Mouse (Mus musculus) neural tube, embryonic 13.5 days (tissue): ENCODE data around the gene Rpusd2. TPM values are rescaled to one million over a fixed set of nuclear protein-coding genes. Genes with fewer than 3 reads are reported as not detected.
"Not testable (repeated sequence)": the region's sequence is repeated elsewhere in the genome, so short reads cannot be mapped to it uniquely, and the experiment has no call there.

Experiments used
- ATAC-seq: fragments of 200-750 bp; cut with Nextera tagmentation; 2 replicates; pipeline ENCODE4 v1.8.0; 2017; ENCODE audit warnings: low read depth, mild to moderate bottlenecking, moderate TSS enrichment, moderate library complexity
- H3K27ac ChIP-seq: fragments of 300-500 bp; sonication (generic); replicated peaks from 2 replicates; pipeline ENCODE4 v1.5.1; 2015; ENCODE audit warnings: moderate library complexity, mild to moderate bottlenecking, inconsistent platforms
- H3K27me3 ChIP-seq: fragments of 300-500 bp; sonication (generic); 2 replicates; pipeline ENCODE4 v1.6.1; 2015; ENCODE audit warnings: mild to moderate bottlenecking, inconsistent platforms
- H3K36me3 ChIP-seq: fragments of 300-500 bp; sonication (generic); 2 replicates; pipeline ENCODE4 v1.6.1; 2015; ENCODE audit warnings: mild to moderate bottlenecking, inconsistent platforms
- H3K4me1 ChIP-seq: fragments of 300-500 bp; sonication (generic); replicated peaks from 2 replicates; pipeline ENCODE4 v1.6.1; 2015; ENCODE audit warnings: inconsistent platforms
- H3K4me2 ChIP-seq: fragments of 300-500 bp; sonication (generic); 2 replicates; pipeline ENCODE4 v1.6.1; 2015; ENCODE audit warnings: inconsistent platforms, mild to moderate bottlenecking, moderate library complexity
- H3K4me3 ChIP-seq: fragments of 300-500 bp; sonication (generic); 2 replicates; pipeline ENCODE4 v1.5.1; 2015; ENCODE audit warnings: mild to moderate bottlenecking, inconsistent platforms
- H3K9ac ChIP-seq: fragments of 300-500 bp; sonication (generic); 2 replicates; pipeline ENCODE4 v1.6.1; 2015; ENCODE audit warnings: moderate library complexity, mild to moderate bottlenecking, inconsistent platforms
- H3K9me3 ChIP-seq: fragments of 300-500 bp; sonication (generic); 2 replicates; pipeline ENCODE4 v1.6.1; 2016; ENCODE audit warnings: inconsistent platforms
- WGBS: fragments of 180-500 bp; shearing (Covaris S2); methylation state at CpG from one replicate; pipeline ENCODE4 v1.1.7; 2015; 5-methylcytosine and 5-hydroxymethylcytosine counted together
- polyA plus RNA-seq: library from polyadenylated mRNA; unstranded; fragments of >200 nt; fragmentation: Nextera tagmentation; extraction: Ambion mirVana; gene quantifications from 2 replicates; pipeline ENCODE4 v1.2.1, GENCODE M21; 2015

Rpusd2 gene
- 4.2 and 5.9 TPM in 2 replicates for polyA plus RNA-seq

DNA sequence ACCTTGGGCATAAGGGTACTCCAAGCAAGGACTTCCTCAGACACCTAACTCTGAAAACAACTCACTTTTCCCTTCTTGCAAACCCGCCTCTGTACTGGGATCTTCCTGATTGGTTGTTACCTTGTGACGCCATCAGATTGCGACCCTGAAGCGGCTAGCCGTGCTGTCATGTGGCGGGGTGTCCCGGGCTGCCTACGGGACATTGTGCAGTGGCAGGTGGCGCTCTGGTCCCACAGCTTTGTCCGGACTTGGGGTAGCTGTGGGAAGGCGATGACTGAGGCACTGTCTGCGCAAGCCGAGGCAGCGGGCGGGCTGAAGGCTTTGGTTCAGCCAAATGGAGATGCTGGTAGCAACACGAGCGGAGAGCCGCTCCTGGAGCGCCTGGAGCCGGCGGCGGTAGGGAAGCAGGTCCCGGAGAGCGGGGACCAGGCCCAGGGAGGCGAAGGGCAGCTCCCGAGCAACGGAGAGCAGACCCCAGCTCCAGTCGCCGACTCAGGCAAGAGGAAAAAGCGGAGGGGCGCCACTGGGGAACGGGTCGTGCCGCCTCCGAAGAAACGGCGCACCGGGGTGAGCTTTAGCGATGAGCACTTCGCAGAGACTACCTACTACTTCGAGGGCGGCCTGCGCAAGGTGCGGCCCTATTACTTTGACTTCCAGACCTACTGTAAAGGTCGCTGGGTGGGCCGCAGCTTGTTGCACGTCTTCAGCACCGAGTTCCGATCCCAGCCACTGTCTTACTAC is at the start of gene Rpusd2:
Gene Rpusd2 (plus strand): TSS at position 135 of the 741 bp plus-strand sequence.
- peak within 1 kb of the TSS; percentile 86 for H3K9ac ChIP-seq
- H3K27ac ChIP-seq, result peak within 1 kb of the TSS; percentile 92
- peaks cover 4% of the 10 kb centered on the region; the same call in 1 of the 2 replicates for H3K27me3 ChIP-seq
- peaks cover 28% of the 10 kb centered on the region for H3K36me3 ChIP-seq
- peaks cover 15% of the 10 kb centered on the region for H3K4me1 ChIP-seq
- no peaks in the 10 kb centered on the region for H3K9me3 ChIP-seq
- H3K4me2 ChIP-seq, result peak within 1 kb of the TSS; percentile 75
- peak; percentile 98 for ATAC-seq
- peak within 1 kb of the TSS; percentile 78 for H3K4me3 ChIP-seq
- under 1% methylated on average over 49 of the region's 49 CpGs for WGBS

DNA sequence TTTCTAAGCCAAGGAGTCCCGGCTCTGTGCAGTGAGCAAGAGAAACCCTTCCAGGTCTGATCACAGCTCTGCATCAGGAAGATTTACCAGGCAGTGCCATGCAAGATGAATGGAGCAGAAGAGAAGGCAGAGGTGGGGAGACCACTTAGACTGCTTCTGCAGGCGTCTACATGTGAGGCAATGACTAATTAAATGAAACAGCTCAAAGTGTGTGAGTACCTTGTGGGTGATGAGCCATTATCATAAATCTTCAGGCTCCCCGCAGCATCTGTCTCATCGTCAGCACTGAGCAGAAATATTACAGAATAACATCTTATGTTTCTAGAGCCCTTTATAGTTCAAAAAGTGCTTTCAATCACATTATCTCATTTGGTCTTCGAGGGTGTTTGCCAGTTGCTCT is 39.1 kb upstream of the Rpusd2 start:
- peak overlapping the region; percentile 84 for H3K27ac ChIP-seq
- 0 out of 2 replicates have a peak, but pooled peaks cover 2% of the 10 kb centered on the region for H3K9me3 ChIP-seq
- no peak overlapping the region for H3K4me2 ChIP-seq
- no peak overlapping the region for H3K4me3 ChIP-seq
- H3K36me3 ChIP-seq, result no peaks in the 10 kb centered on the region
- WGBS, result 40% methylated on average over 5 of the region's 5 CpGs
- H3K27me3 ChIP-seq, result peaks cover 9% of the 10 kb centered on the region; the same call in 1 of the 2 replicates
- peaks cover 37% of the 10 kb centered on the region for H3K4me1 ChIP-seq
- no peak overlapping the region for H3K9ac ChIP-seq
- ATAC-seq, result peak; percentile 78

DNA sequence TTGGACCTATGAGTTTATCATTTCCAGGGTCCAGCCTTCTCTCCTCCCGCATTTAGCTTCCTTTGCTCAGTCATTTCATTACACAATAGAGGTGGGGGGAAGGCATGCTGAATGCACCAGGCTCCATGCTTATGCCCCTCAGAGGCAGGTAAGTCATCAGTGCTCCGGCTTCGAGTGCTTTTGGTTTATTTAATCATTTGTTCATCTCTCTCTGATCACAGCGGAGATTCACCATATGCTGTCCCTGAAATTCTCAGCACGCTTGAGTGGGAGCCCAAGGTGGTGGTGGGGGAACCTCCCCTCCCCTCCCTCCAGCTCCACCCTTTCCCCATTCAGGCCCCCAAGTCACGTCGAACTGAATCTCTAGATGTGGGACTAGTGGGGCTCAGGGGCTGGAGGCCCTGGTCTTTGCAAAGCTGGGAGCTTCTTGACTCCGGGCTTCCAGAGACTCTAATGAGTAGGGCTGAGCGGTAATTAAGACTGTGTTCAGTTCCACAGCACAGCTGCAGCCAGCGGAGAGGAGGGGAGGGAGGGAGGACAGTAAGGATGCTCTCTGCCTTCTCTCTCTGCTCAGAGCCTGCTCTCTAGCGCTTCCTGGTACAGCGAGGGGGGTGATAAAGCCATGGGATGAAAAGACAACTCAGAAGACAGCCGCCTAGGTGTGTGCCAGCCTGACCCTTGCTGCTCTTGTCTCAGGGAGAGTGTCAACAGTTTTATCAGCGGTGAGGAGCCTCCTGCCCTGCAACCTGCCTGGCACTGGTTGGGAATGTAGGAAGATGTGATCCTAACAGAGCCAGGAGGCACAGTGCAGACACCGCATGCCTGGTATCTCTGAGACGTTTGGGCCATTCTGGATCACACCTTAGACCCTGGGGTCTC is 38.4 kb upstream of the Rpusd2 start:
- H3K4me1 ChIP-seq, result peaks cover 37% of the 10 kb centered on the region
- H3K4me2 ChIP-seq, result peak overlapping the region; percentile 35
- peak overlapping the region; percentile 84 for H3K27ac ChIP-seq
- 0 out of 2 replicates have a peak overlapping the region, but pooled peaks have one; percentile 2 for H3K4me3 ChIP-seq
- peaks cover 9% of the 10 kb centered on the region; the same call in 1 of the 2 replicates for H3K27me3 ChIP-seq
- no peaks in the 10 kb centered on the region for H3K36me3 ChIP-seq
- WGBS, result 27% methylated on average over 16 of the region's 16 CpGs
- H3K9me3 ChIP-seq, result no peaks in the 10 kb centered on the region
- no peak overlapping the region; the same call in 1 of the 2 replicates for H3K9ac ChIP-seq
- peak; percentile 91 for ATAC-seq

DNA sequence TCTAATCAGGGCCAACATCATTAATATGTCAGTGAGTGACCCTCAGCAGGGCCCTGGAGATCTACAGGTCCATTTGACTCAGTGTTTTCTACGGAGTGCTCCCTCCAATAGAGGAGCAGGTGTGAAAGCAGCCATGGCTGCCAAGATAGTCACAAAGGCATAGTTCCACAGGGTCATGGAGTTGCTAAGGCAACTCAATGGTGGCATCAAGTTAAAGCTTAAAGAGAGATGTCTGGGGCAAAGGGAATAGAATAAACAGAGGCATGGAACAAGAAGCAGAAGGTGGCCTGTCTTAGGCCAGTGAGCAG is 37.8 kb upstream of the Rpusd2 start:
- no peaks in the 10 kb centered on the region for H3K9me3 ChIP-seq
- H3K27me3 ChIP-seq, result peaks cover 9% of the 10 kb centered on the region; the same call in 1 of the 2 replicates
- peak overlapping the region; percentile 84 for H3K27ac ChIP-seq
- WGBS, result 34% methylated on average over 1 of the region's 1 CpGs
- ATAC-seq, result peak; percentile 30
- H3K4me2 ChIP-seq, result peak overlapping the region; percentile 35
- H3K4me1 ChIP-seq, result peaks cover 37% of the 10 kb centered on the region
- H3K36me3 ChIP-seq, result no peaks in the 10 kb centered on the region
- H3K4me3 ChIP-seq, result no peak overlapping the region
- H3K9ac ChIP-seq, result no peak overlapping the region

DNA sequence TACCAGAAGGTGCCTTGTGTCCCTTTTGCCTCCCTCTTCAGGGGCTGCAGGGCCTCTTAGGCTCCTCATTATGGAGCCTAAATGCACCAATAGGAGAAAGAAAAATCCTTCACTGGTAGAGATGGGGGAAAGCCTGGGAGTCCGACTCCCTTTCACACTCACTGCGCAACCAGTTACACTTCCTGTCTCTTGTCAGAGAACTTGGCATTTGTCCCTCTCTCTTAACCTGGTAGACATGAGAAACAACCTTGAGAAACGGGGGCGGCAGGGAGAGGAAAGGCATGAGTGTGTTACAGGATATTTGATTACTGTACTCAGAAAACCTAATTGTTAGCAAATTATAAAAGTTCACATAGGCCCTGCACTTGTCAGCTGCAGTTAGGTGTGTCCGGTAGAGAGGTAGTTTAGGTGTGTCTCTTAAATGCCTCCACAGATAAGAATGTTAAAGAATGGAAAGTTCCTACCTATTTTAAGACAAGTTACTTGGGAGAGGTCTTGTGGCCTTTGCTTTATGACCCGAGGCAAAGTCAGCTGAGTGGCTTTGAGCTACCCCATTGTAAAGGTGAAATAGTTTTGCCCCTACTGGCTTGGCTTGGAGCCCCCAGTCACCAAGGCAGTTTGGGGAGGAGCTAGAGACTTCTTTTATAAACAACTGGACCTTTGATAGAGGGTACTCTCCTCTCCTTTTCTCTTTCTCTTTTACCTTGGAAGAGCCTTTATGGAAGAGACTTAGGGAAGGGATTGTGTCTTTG is 36.3 kb upstream of the Rpusd2 start:
- Histone ChIP-seq H3K4me2 (no peak overlapping the region), H3K9ac (no peak overlapping the region), H3K27me3 (peaks cover 9% of the 10 kb centered on the region; the same call in 1 of the 2 replicates), H3K36me3 (no peaks in the 10 kb centered on the region), H3K27ac (no peak overlapping the region), H3K4me3 (no peak overlapping the region), H3K4me1 (peaks cover 37% of the 10 kb centered on the region), H3K9me3 (no peaks in the 10 kb centered on the region)
- ATAC-seq, result no peak
- WGBS, result 77% methylated on average over 6 of the region's 6 CpGs

DNA sequence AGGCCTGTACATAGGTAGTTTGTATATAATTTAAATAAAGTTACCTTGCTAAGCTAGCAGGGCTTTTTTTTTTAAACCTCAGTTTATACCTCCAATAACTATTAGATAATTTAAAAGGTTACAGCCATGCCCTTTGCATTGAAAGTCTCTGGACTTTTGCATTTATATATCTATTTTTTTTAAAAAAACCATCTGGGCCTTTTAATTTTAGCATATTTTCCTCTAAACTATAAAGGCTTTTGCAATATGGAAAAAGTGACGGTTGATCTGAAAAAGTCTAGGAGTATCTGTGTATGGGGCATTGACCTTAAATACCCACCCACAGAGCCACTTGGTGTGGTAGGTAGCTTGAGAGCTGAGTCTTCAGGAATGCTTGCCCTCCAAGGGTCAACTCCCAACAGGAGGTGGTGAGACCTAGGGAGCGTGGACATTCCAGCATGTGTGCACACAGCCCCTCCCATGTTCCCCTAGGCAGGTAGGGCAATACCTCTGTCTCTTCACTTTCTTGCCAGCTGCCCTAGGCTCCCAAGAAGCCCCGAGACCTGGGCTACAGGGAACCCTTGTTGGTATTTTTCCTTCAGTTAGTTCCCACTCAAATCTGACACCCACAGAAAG is 35.5 kb upstream of the Rpusd2 start:
- H3K27ac ChIP-seq, result no peak overlapping the region
- H3K27me3 ChIP-seq, result peaks cover 9% of the 10 kb centered on the region; the same call in 1 of the 2 replicates
- peaks cover 33% of the 10 kb centered on the region for H3K4me1 ChIP-seq
- no peak overlapping the region for H3K4me2 ChIP-seq
- ATAC-seq, result no peak
- 54% methylated on average over 3 of the region's 3 CpGs for WGBS
- H3K9me3 ChIP-seq, result no peaks in the 10 kb centered on the region
- H3K36me3 ChIP-seq, result no peaks in the 10 kb centered on the region
- no peak overlapping the region for H3K4me3 ChIP-seq
- H3K9ac ChIP-seq, result no peak overlapping the region

DNA sequence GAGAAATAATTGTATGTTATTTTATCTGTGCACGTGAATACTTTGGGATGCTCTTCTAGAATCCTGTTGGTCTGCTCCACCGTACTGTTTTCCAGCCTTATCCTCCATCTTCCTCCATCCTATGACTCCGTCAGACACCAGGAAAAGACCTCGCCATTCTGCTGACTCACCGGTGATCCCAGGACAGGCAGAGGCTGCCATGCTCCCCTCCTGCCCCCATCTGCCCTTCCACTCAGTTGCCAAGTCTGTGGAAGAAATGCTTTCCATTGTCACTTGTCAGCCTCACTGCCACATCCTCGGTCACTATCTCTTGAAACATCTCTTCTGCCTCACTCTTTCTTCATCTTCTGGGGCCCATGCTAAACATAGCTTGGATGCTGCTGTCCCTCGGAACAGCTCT is 27.7 kb upstream of the Rpusd2 start:
- Histone ChIP-seq H3K9ac (no peak overlapping the region), H3K36me3 (no peaks in the 10 kb centered on the region), H3K27ac (no peak overlapping the region), H3K9me3 (no peaks in the 10 kb centered on the region), H3K4me1 (no peaks in the 10 kb centered on the region), H3K4me2 (no peak overlapping the region), H3K27me3 (no peaks in the 10 kb centered on the region), H3K4me3 (no peak overlapping the region)
- no peak for ATAC-seq
- WGBS, result 86% methylated on average over 7 of the region's 7 CpGs

DNA sequence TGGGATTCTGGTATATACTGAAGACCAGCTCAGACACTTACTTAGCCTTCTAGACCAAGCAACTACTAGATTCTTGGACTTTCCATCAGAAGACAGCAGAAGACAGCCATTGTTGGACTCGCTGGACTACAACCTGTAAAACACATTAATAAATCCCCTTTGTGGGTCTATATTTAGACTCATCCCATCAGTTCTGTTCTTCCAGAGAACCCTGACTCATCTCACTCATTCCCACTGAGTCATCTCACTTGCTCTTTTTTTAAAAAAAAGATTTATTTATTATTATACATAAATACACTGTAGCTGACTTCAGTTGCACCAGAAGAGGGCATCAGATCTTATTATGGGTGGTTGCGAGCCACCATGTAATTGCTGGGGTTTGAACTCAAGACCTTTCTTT is 25.2 kb upstream of the Rpusd2 start:
- no peaks in the 10 kb centered on the region for H3K9me3 ChIP-seq
- H3K4me3 ChIP-seq, result no peak overlapping the region
- WGBS, result 95% methylated on average over 2 of the region's 2 CpGs
- H3K27me3 ChIP-seq, result no peaks in the 10 kb centered on the region
- H3K4me1 ChIP-seq, result no peaks in the 10 kb centered on the region
- no peak for ATAC-seq
- H3K27ac ChIP-seq, result no peak overlapping the region
- no peaks in the 10 kb centered on the region for H3K36me3 ChIP-seq
- no peak overlapping the region for H3K9ac ChIP-seq
- H3K4me2 ChIP-seq, result no peak overlapping the region

DNA sequence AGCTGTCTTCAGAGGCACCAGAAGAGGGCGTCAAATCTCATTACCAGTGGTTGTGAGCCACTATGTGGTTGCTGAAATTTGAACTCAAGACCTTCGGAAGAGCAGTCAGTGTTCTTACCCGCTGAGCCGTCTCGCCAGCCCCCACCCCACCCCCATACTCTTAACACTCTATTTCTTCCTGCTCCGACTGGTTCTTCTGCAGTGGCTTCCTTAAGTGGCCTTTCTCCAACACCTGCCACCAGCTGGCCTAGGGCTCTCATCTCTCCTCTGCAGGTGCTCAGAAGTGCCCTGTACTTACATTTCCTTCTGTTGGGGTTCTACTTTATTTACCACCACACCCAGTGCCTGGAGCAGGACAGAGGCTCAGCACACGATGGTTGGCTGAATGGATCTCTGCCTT is 19.6 kb upstream of the Rpusd2 start:
- 77% methylated on average over 7 of the region's 7 CpGs for WGBS
- Histone ChIP-seq H3K9me3 (no peaks in the 10 kb centered on the region), H3K9ac (no peak overlapping the region), H3K27ac (no peak overlapping the region), H3K36me3 (peaks cover 16% of the 10 kb centered on the region), H3K4me3 (no peak overlapping the region), H3K4me2 (no peak overlapping the region), H3K27me3 (no peaks in the 10 kb centered on the region), H3K4me1 (peaks cover 24% of the 10 kb centered on the region)
- no peak for ATAC-seq

DNA sequence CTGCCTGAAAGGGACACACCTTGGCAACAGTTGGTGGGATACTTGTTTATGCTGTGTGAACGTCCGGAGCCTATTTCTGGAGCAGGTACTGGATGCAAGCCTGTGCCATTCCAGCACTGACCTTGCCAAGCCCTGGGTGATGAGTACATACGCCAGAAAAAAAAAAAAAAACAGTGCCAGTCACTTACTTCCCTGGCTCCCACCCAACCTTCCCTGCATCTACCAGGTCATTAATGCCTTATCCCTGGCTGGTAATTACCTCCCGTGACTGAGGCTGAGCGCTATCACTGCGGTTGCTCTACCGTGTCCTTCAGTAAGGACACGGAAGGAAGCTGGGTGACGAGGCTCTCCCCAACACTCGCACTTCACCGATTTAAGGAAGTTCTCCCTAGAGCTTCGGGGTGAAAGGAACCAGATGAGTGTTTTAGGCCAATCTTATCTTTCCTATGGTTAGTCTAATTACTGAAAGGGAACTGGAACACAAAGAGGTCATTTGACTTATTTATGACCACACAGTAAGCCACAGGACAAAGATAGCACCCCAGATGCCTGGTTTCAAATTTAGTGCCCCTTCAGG is 18.9 kb upstream of the Rpusd2 start:
- Histone ChIP-seq H3K27ac (no peak overlapping the region), H3K9ac (no peak overlapping the region), H3K4me2 (no peak overlapping the region), H3K36me3 (peaks cover 20% of the 10 kb centered on the region), H3K9me3 (no peaks in the 10 kb centered on the region), H3K4me1 (peaks cover 26% of the 10 kb centered on the region), H3K27me3 (no peaks in the 10 kb centered on the region), H3K4me3 (no peak overlapping the region)
- ATAC-seq, result no peak
- WGBS, result 46% methylated on average over 12 of the region's 12 CpGs

DNA sequence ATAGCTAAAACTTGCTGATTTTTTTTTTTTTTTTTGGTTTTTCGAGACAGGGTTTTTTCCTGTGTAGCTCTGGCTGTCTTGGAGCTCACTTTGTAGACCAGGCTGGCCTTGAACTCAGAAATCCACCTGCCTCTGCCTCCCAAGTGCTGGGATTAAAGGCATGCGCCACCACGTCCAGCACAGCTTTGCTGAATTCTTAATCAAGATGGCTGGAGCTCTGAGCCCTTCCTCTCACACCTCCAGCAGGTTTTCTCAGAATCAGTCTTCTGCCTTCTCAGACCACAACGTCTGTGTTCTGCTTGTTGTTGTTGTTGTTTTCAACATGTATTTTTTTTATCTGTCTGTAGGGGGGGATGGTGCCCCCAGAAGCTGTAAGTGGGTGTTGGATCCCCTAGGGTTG is 18.3 kb upstream of the Rpusd2 start:
- H3K27ac ChIP-seq, H3K9ac ChIP-seq, H3K4me2 ChIP-seq, H3K9me3 ChIP-seq, H3K27me3 ChIP-seq, H3K4me3 ChIP-seq, ATAC-seq: not testable (repeated sequence)
- Histone ChIP-seq H3K4me1 (peaks cover 26% of the 10 kb centered on the region), H3K36me3 (peaks cover 26% of the 10 kb centered on the region)
- 85% methylated on average over 4 of the region's 4 CpGs for WGBS
